Mouse (Mus musculus) E14TG2a.4 (cell line): ENCODE measurements around the gene Pcdh9.

Experiments
- CTCF ChIP-seq: conservative IDR thresholded peaks from 2 replicates; pipeline ENCODE4 v1.5.1; 2014; ENCODE audit warnings: low read length
- NANOG ChIP-seq: IDR thresholded peaks from 2 replicates; pipeline ENCODE4 v1.6.1; 2014; ENCODE audit warnings: borderline replicate concordance, low read length, mixed read lengths
- POU5F1 ChIP-seq: IDR thresholded peaks from 2 replicates; pipeline ENCODE4 v1.6.1; 2014; ENCODE audit warnings: low read length, borderline replicate concordance

- TF ChIP-seq CTCF (no peak), NANOG (no peak), POU5F1 (no peak)
These were observed 516.3 kb downstream of the Pcdh9 start for GRCm38 (mm10) chr14:93374181-93374580.
